Mouse (Mus musculus) small intestine, adult 2 months (tissue): ENCODE results near the gene Stoml2.

Source experiments
- CTCF ChIP-seq: fragments of 200-500 bp; IDR thresholded peaks from 2 replicates; pipeline ENCODE4 v1.5.1; 2012; ENCODE audit warnings: low read depth, mild to moderate bottlenecking, control low read depth, inconsistent platforms, low read length, moderate library complexity, mixed read lengths; ENCODE audit not compliant: insufficient replicate concordance, insufficient read length; ENCODE audit errors: extremely low read depth
- POLR2A ChIP-seq: fragments of 200-500 bp; IDR thresholded peaks from 2 replicates; pipeline ENCODE4 v1.6.1; 2012; ENCODE audit warnings: low read depth, mild to moderate bottlenecking, control low read depth, inconsistent platforms, low read length, moderate library complexity

GRCm38 (mm10) chr4:43052627-43053026, 21.1 kb upstream of the Stoml2 start:
- peak; percentile 57; the same call in 1 of the 2 replicates for TF ChIP-seq CTCF
- no peak for TF ChIP-seq POLR2A
